ENCODE assay signal across 10 mouse cellular contexts in genomic region chr13:100742831-100743230, GRCm38 (mm10). TPM values are rescaled to one million over a fixed set of nuclear protein-coding genes. Genes with fewer than 3 reads are reported as not detected.
A peak's percentile ranks its signal among the peaks of the same experiment; 100 is the strongest.
DNase-seq lines count a peak whose midpoint lies in the region; ATAC-seq and TF ChIP-seq lines count a peak whose summit lies in the region.
"Had no signal": no experiment of that assay in that cellular context is flagged by ENCODE, and none has a peak within 500 bp of the region (broad histone marks: within the 10 kb centered on the region; RNA-seq: fewer than 3 reads in every experiment).

No protein-coding gene starts in this region.

- 81% methylated on average over 5 of the region's 5 CpGs for WGBS in heart, embryonic 10.5 days
- 82% methylated on average over 5 of the region's 5 CpGs for whole genome bisulfite sequencing in liver, embryonic 11.5 days
- WGBS in liver, postnatal 0 days (ENCODE audit: insufficient replicate concordance) = 87% methylated on average over 5 of the region's 5 CpGs

- DNase-seq in heart, embryonic 10.5 days (ENCODE audit: low spot score) = peak; percentile 51
- DNase-seq in heart, adult 8-10 months (ENCODE audit: low spot score) = no peak
- no peak for DNase-seq in liver, embryonic 11.5 days (ENCODE audit: low spot score)
- DNase-seq in liver = no peak
- peak; percentile 6 for DNase-seq in induced T-regulatory cell, adult 2 months (ENCODE audit: low read depth)
- DNase-seq in liver, postnatal 0 days = no peak
- DNase-seq in urinary bladder, postnatal 10 days (ENCODE audit: low spot score) = no peak

- no peak overlapping the region for H3K27ac ChIP-seq in heart, embryonic 10.5 days
- no peak overlapping the region for H3K27ac ChIP-seq in liver, embryonic 11.5 days (ENCODE audit: low read depth, low read length)
- peak overlapping the region; percentile 94; the same call in 1 of the 2 replicates for H3K27ac ChIP-seq in liver, postnatal 0 days (ENCODE audit: low read depth)
- H3K27ac ChIP-seq: embryonic facial prominence, embryonic 12.5 days; limb, embryonic 15.5 days had no signal

- TF ChIP-seq CTCF in liver, postnatal 0 days (IDR thresholded peaks at IDR 0.05; ENCODE audit: low read depth) = no peak

- H3K27me3 ChIP-seq in heart, embryonic 10.5 days (ENCODE audit: insufficient read depth, poor library complexity, severe bottlenecking) = no peaks in the 10 kb centered on the region
- H3K27me3 ChIP-seq in liver, embryonic 11.5 days (replicated peaks; ENCODE audit: control insufficient read depth, insufficient read depth, low read length) = no peaks in the 10 kb centered on the region
- no peaks in the 10 kb centered on the region for H3K27me3 ChIP-seq in liver, postnatal 0 days (ENCODE audit: insufficient read depth, low read length)
- H3K27me3 ChIP-seq: CH12.LX; embryonic facial prominence, embryonic 12.5 days; limb, embryonic 15.5 days had no signal

- H3K4me1 ChIP-seq in heart, embryonic 10.5 days = peaks cover 12% of the 10 kb centered on the region
- peaks cover 18% of the 10 kb centered on the region for H3K4me1 ChIP-seq in liver, embryonic 11.5 days (replicated peaks; ENCODE audit: control insufficient read depth, insufficient read depth, low read length)
- peaks cover 13% of the 10 kb centered on the region for H3K4me1 ChIP-seq in liver, postnatal 0 days (ENCODE audit: insufficient read depth)

- no peaks in the 10 kb centered on the region for H3K9me3 ChIP-seq in heart, embryonic 10.5 days
- no peaks in the 10 kb centered on the region for H3K9me3 ChIP-seq in liver, embryonic 11.5 days (ENCODE audit: control insufficient read depth, low read length)
- H3K9me3 ChIP-seq in liver, postnatal 0 days (ENCODE audit: low read length) = no peaks in the 10 kb centered on the region
- H3K9me3 ChIP-seq: embryonic facial prominence, embryonic 12.5 days; limb, embryonic 15.5 days had no signal

- H3K36me3 ChIP-seq in heart, embryonic 10.5 days = peaks cover 24% of the 10 kb centered on the region; the same call in 1 of the 2 replicates
- no peaks in the 10 kb centered on the region for H3K36me3 ChIP-seq in liver, embryonic 11.5 days (ENCODE audit: control insufficient read depth, insufficient read depth, low read length)
- H3K36me3 ChIP-seq in liver, postnatal 0 days (replicated peaks; ENCODE audit: insufficient read depth, low read length) = 0 out of 2 replicates have a peak, but pooled peaks cover 2% of the 10 kb centered on the region
- H3K36me3 ChIP-seq: embryonic facial prominence, embryonic 12.5 days had no signal

- H3K4me3 ChIP-seq in heart, embryonic 10.5 days = peak overlapping the region; percentile 82; the same call in 1 of the 2 replicates
- peak overlapping the region; percentile 86; the same call in 1 of the 2 replicates for H3K4me3 ChIP-seq in liver, embryonic 11.5 days (ENCODE audit: low read depth, low read length)
- H3K4me3 ChIP-seq in liver, postnatal 0 days (ENCODE audit: low read depth, low read length) = peak overlapping the region; percentile 80
- H3K4me3 ChIP-seq: embryonic facial prominence, embryonic 12.5 days; limb, embryonic 15.5 days had no signal

- TF ChIP-seq EP300 in liver, postnatal 0 days (IDR thresholded peaks at IDR 0.05; ENCODE audit: low read depth) = no peak

- H3K4me2 ChIP-seq in liver, embryonic 11.5 days = peak overlapping the region; percentile 59
- peak overlapping the region; percentile 82; the same call in 1 of the 2 replicates for H3K4me2 ChIP-seq in liver, postnatal 0 days (ENCODE audit: low read depth, low read length)

- no peak for ATAC-seq in liver, embryonic 11.5 days (replicated peaks; ENCODE audit: low FRiP score)
- no peak for ATAC-seq in liver, postnatal 0 days

- no peak overlapping the region for H3K9ac ChIP-seq in liver, embryonic 11.5 days (ENCODE audit: low read depth, low read length)
- H3K9ac ChIP-seq in liver, postnatal 0 days (replicated peaks) = peak overlapping the region; percentile 36
- H3K9ac ChIP-seq: embryonic facial prominence, embryonic 12.5 days; limb, embryonic 15.5 days had no signal

RNA-seq across cellular contexts. Expression of gene Mrps36, which starts 1.6 kb away (rescaled TPM):
- polyA plus RNA-seq in heart, embryonic 10.5 days (2016; fragmentation: Nextera tagmentation; extraction: Ambion mirVana) = 202 and 238 TPM in 2 replicates
- 100 to 1,000 TPM; 179 to 227 (median 201) TPM for total RNA-seq in heart, adult 8-10 months (2022)
- polyA plus RNA-seq in liver, embryonic 11.5 days (2014; fragmentation: Nextera tagmentation; extraction: Ambion mirVana) = 238 and 241 TPM in 2 replicates
- polyA plus RNA-seq in liver, postnatal 0 days (2015; fragmentation: Nextera tagmentation; extraction: Ambion mirVana) = 120 and 126 TPM in 2 replicates

RNA-seq across cellular contexts. Expression of gene Cdk7, which starts 12.1 kb away (rescaled TPM):
- polyA plus RNA-seq in heart, embryonic 10.5 days (2016; fragmentation: Nextera tagmentation; extraction: Ambion mirVana) = 86.2 and 106 TPM in 2 replicates
- total RNA-seq in heart, adult 8-10 months (2022) = 10 to 100 TPM; 17.1 to 24.8 (median 19.6) TPM
- 92.0 and 97.2 TPM in 2 replicates for polyA plus RNA-seq in liver, embryonic 11.5 days (2014; fragmentation: Nextera tagmentation; extraction: Ambion mirVana)
- polyA plus RNA-seq in liver, postnatal 0 days (2015; fragmentation: Nextera tagmentation; extraction: Ambion mirVana) = 24.3 and 25.0 TPM in 2 replicates

RNA-seq across cellular contexts. Expression of gene Cenph, which starts 32.9 kb away (rescaled TPM):
- 28.9 and 38.1 TPM in 2 replicates for polyA plus RNA-seq in heart, embryonic 10.5 days (2016; fragmentation: Nextera tagmentation; extraction: Ambion mirVana)
- under 1 TPM in 2 of 4 experiments, not detected in 2; 0.25 to 0.28 TPM for total RNA-seq in heart, adult 8-10 months (2022)
- polyA plus RNA-seq in liver, embryonic 11.5 days (2014; fragmentation: Nextera tagmentation; extraction: Ambion mirVana) = 73.0 and 77.5 TPM in 2 replicates
- polyA plus RNA-seq in liver, postnatal 0 days (2015; fragmentation: Nextera tagmentation; extraction: Ambion mirVana) = 19.4 and 19.6 TPM in 2 replicates

RNA-seq across cellular contexts. Expression of gene Ccnb1, which starts 43.5 kb away (rescaled TPM):
- 295 and 306 TPM in 2 replicates for polyA plus RNA-seq in heart, embryonic 10.5 days (2016; fragmentation: Nextera tagmentation; extraction: Ambion mirVana)
- total RNA-seq in heart, adult 8-10 months (2022) = under 1 TPM in 3 of 4 experiments, not detected in 1; 0.19 to 0.63 (median 0.28) TPM
- 343 and 384 TPM in 2 replicates for polyA plus RNA-seq in liver, embryonic 11.5 days (2014; fragmentation: Nextera tagmentation; extraction: Ambion mirVana)
- 74.6 and 85.2 TPM in 2 replicates for polyA plus RNA-seq in liver, postnatal 0 days (2015; fragmentation: Nextera tagmentation; extraction: Ambion mirVana)

Comparison
In these comparisons a context has a peak if more than half of its experiments do, and no peak if none do; other contexts are left out.
1. DNase-seq: peak in heart, embryonic 10.5 days (single experiment) and induced T-regulatory cell, adult 2 months (single experiment); none in heart, adult 8-10 months (single experiment), liver, embryonic 11.5 days (single experiment), liver (single experiment), liver, postnatal 0 days (single experiment) and urinary bladder, postnatal 10 days (single experiment).
2. Peak in every context shown above with its lines, with median percentiles within 50 percentile points of each other: H3K4me3 ChIP-seq.